Mouse (Mus musculus): ENCODE data around the gene Tymp.

DNA sequence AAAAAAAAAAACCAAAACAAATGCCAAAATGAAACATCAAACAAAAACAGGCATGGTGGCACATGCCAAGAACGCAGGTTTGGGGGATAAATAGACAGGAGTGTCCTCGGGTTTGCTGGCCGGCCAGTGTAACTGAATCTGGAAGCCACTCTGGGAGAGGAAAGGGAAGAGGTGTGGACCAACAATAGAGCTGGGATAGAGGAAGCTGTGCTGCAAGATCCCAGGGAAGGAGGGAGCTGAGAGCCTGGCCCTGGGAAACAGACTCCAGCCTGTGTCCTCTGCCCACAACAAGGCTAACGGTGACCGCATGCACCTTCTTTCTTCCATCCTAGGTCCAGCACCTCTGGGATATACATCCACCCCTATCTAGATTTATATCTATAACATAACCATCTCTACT lies 26.4 kb downstream of the Tymp start:
- TF ChIP-seq POLR2A (IDR thresholded peaks at IDR 0.05; ENCODE audit: insufficient read length, low read depth), result no peak
- no peak for TF ChIP-seq MYOD1 (IDR thresholded peaks at IDR 0.05; ENCODE audit: control insufficient read depth in 1 of 3, insufficient read length in 2 of 3, low read depth in 2 of 3)
- TF ChIP-seq TCF12 (IDR thresholded peaks at IDR 0.05; ENCODE audit: insufficient read depth, poor library complexity, severe bottlenecking), result no peak
- TF ChIP-seq MAX (IDR thresholded peaks at IDR 0.05; ENCODE audit: low read depth), result no peak
- TF ChIP-seq POLR2AphosphoS2 (IDR thresholded peaks at IDR 0.05; ENCODE audit: insufficient read length, low read depth), result no peak
- no peak for TF ChIP-seq E2F4 (IDR thresholded peaks at IDR 0.05; ENCODE audit: insufficient read depth)
- no peak for TF ChIP-seq MYOG (IDR thresholded peaks at IDR 0.05; ENCODE audit: control insufficient read depth in 1 of 3, insufficient read depth in 1 of 3, insufficient read length in 2 of 3, low read depth in 2 of 3)
- no peak for TF ChIP-seq USF1 (IDR thresholded peaks at IDR 0.05; ENCODE audit: low read depth)
- TF ChIP-seq TCF3 (IDR thresholded peaks at IDR 0.05; ENCODE audit: insufficient read length, low read depth), result no peak
